Mouse (Mus musculus) E14TG2a.4 (cell line): ENCODE data around the gene Tiam2.

Source experiments
- CTCF ChIP-seq: conservative IDR thresholded peaks from 2 replicates; pipeline ENCODE4 v1.5.1; 2014; ENCODE audit warnings: low read length
- POU5F1 ChIP-seq: IDR thresholded peaks from 2 replicates; pipeline ENCODE4 v1.6.1; 2014; ENCODE audit warnings: low read length, borderline replicate concordance

DNA sequence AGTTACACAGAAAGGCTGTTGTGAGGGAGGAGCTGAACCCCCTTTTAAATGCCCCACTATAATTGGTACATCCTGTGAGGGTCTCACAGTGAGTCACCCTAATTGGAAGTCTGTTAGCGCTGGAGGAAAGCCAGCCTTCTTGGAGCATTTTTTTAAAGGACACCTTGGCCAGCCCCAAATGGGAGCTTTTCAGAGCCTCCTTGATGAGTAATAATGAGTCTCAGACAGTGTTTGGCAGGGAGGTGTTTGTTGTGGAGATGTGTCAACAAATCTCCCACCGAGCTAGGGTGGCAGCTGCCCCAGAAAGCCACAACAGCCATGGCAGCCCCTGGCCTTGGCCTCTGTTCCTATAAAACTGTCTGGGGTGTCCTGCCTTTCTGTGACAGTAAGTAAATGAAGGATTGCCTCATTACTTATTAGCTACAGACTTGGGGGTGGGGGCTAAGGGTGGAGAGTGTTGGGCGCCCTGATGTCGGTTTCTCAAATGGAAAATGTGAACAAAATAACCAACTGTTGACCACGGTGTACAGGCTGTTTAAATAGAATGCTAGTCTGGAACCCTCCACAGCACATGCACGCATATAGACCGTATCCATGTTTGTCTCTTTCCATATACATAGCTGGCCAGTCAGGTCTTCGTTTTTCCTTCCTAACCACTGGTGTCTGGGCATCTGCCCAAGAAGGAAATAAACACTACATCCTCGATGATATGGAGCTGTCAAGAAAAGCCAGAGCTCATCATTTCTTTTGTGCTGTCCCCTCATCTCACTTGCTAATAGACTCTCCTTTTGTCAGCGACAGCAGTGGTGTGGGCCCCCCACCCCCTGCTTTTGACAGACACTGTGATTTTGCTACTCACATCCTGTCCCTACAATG is 116.4 kb downstream of the Tiam2 start:
- no peak for TF ChIP-seq CTCF
- no peak for TF ChIP-seq POU5F1
